Mouse (Mus musculus) gastrocnemius, adult 8-10 months (tissue): Measurements from ENCODE around the gene Vps11. TPM values are rescaled to one million over a fixed set of nuclear protein-coding genes. Genes with fewer than 3 reads are reported as not detected.
"Not testable (repeated sequence)": the region's sequence is repeated elsewhere in the genome, so short reads cannot be mapped to it uniquely, and the experiment has no call there.

Experiments
- DNase-seq, 2 experiments: peaks; one replicate each; pipeline ENCODE4 v3.0.0; 2022; ENCODE audit warnings: low spot score in 2 of 2
- microRNA-seq: library from miRNA; unstranded; fragments of <30 nt; microRNA quantifications from one replicate; pipeline ENCODE4 v1.2.0, GENCODE M21; 2022
- total RNA-seq, 4 experiments: library from RNA; stranded (reverse); gene quantifications; 2 replicates each; pipeline ENCODE4 v1.2.4; 2022

Gene Vps11
- total RNA-seq, 4 experiments from 2014 or later, result 17.6 to 19.0 (median 18.3) TPM

DNA sequence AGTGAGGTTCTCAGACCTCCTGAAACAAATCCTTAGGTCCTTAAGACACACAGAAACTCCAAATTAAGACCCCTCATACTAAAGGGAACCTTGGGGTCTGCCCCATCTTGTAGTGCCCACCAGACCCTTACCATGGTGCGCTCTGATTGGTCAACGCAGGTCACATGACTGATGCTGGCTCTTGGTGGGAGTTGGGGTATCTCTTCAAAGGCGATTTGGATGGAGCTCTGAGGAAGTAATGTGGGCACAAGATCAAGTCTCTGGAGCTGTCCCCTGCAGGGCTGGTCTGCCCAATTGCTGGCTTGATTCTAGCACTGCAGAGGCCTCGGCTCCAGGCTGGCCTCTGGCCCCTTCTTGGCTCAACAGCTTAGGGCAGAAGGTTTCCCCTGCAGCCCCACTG lies 44.0 kb downstream of the Vps11 start:
- no peak for DNase-seq

DNA sequence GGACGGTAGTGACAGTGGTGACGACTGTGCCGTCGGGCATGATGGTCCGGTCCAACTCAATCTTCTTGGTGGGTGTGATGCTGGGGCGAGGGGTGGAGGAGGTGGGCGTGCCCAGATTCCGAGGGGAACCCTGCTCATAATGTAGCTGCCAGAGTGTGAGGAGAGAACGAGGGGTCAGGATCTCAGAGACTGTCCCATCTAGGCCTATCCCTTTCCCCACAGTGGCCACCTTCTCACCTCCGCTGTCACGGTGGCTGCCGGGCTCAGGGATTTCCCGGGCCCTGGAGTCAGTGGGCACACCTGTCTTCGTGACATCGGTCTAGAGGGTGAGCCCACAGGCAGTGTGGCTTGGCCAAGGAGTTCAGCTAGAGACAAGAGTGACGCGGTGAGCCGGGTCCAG lies 46.6 kb downstream of the Vps11 start:
- no peak for DNase-seq

GRCm38 (mm10) chr9:44314257-44314547 lies 47.3 kb downstream of the Vps11 start:
- no peak for DNase-seq

GRCm38 (mm10) chr9:44313476-44314256 lies 47.8 kb downstream of the Vps11 start:
- no peak for DNase-seq

DNA sequence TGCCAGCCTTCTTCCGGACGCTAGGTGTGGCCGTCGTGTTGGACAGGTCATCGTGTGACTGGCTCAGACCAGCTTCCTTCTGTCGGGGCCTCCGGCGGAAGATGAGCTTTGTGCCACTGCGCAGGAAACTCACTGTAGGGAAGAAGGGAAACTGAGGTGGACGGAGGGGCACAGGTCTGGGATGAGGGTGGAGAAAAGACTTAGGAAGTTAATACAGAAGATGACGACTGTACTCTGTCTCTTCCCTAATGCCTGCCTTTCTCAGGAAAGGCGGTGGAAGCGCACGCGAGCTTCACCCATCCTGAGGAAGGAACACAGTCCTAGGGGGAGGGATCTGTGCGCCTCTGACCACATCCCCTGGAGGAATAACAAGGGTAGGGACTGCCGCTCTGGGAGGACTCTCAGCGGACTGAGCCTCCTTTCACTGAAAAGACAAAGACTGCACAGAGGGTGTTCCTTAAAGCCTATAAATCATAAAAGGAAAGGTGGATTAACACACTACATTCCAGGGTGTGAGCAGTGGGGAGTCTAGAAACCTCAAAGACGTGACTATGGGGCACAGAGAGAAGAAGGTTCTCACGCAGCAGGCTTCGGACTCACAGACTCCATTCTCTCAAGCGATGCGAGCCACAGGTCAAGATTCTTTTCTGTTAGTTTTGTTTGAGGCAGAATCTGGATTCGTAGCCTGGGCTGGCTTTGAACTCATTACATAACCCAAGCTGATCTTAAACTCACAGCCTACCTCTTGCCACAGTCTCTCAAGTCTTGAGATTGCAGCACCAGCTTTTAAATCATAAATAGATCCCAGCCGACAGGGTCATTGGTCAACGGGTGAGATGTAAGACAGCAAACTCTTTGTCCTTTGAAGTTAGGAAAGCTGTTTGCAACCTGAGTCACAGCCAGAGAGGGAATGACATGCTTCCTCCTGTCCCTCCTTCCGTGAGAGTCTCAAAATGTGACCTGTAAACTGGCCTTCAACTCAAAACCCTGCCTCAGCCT lies 50.0 kb downstream of the Vps11 start:
- no peak for DNase-seq

- DNase-seq, result no peak
Measured at GRCm38 (mm10) chr9:44310750-44311135, 50.7 kb downstream of the Vps11 start.

DNA sequence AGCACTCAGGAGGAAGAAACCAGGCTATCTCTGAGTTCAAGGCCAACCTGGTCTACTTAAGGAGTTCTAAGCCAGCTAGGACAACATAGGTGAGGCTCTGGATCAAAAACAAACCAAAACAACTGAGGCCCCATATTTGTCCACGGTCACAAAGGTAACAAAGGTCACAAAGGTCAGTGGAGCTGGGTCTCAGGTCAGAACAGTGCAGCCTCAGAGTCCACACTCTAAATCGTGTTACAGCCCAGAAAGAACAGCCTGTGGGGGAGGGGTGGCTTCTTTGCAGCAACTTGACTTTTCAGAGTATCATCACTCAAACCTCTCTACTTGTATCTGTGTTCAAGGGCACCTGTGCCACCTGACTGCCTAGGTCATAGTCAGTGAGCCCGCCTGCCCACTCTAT lies 51.7 kb downstream of the Vps11 start:
- no peak for DNase-seq

GRCm38 (mm10) chr9:44307248-44307647 lies 54.2 kb downstream of the Vps11 start:
- DNase-seq, result no peak

GRCm38 (mm10) chr9:44306532-44306931 lies 54.9 kb downstream of the Vps11 start:
- DNase-seq, result no peak

DNA sequence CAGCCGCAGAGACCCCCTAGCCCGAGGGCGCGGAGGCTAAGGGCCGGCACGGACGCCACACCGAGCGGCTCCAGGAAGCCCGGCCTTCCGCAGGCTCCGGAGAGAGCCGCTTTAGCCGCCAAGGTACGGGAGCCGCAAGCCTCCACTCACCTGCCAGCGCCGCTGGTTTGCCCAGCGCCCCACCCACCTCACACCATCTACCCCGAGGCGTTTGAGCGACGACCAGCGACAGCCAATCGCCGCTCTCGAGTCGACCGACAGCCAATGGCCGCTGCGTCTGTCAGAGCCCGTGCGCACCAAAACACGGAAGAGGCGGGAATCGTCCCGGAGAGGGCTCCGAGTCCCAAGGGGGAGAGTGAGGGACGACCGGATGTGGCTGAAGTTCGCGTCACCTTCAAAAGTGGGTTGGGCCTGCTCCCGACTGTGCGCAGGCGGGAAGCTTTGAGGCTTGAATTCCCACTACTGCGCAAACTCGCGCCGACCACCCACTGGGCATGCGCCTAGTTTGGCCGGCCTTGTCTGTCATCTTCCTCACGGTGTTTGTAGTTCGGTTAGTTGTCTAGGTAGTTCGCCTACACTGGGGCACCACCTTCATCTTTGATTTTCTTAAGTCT lies 55.9 kb downstream of the Vps11 start, which contains the start of gene Hinfp:
TSS of gene Hinfp (minus strand) at position 206 of the 614 bp plus-strand sequence.
- peak; percentile 95 to 98 for DNase-seq

GRCm38 (mm10) chr9:44300001-44300400 lies 61.5 kb downstream of the Vps11 start:
- DNase-seq, result not testable (repeated sequence)

Small RNAs within 50 kb of the gene (microRNA-seq; reads per million reads assigned to microRNA genes)
- gene Gm44335, result not detected
- 3.3 reads per million for gene Mir7085

Other genes starting within 250 kb of the Vps11 start
- gene Gm49380, start 248.2 kb downstream of the Vps11 start, total RNA-seq, result under 1 TPM; 0.31 to 0.60 (median 0.38) TPM
- gene Rnf26, start 248.2 kb downstream of the Vps11 start, total RNA-seq, result 1 to 10 TPM; 1.7 to 2.9 (median 2.6) TPM
- gene Mcam, start 227.2 kb downstream of the Vps11 start, total RNA-seq, result 10 to 100 TPM; 15.4 to 33.9 (median 26.2) TPM
- gene Cbl, start 127.6 kb downstream of the Vps11 start, total RNA-seq, result 10 to 100 TPM in 1 of 4 experiments, 1 to 10 TPM in 3; 5.1 to 10.2 (median 7.3) TPM
- gene Ccdc153, start 121.0 kb downstream of the Vps11 start, total RNA-seq, result not detected
- gene Pdzd3, start 110.2 kb downstream of the Vps11 start, total RNA-seq, result 1 to 10 TPM in 1 of 4 experiments, under 1 TPM in 3; 0.56 to 1.0 (median 0.95) TPM
- 10 to 100 TPM; 20.5 to 24.7 (median 22.6) TPM for gene Nlrx1, start 93.1 kb downstream of the Vps11 start, total RNA-seq
- gene Abcg4, start 73.1 kb downstream of the Vps11 start, total RNA-seq, result under 1 TPM; 0.12 to 0.70 (median 0.30) TPM
- 1 to 10 TPM; 4.5 to 9.6 (median 7.2) TPM for gene Hinfp, start 56.0 kb downstream of the Vps11 start, total RNA-seq
- 10 to 100 TPM; 10.4 to 18.9 (median 15.2) TPM for gene C2cd2l, start 41.4 kb downstream of the Vps11 start, total RNA-seq
- 10 to 100 TPM; 10.9 to 14.8 (median 13.0) TPM for gene Dpagt1, start 35.7 kb downstream of the Vps11 start, total RNA-seq
- 10 to 100 TPM in 1 of 4 experiments, 1 to 10 TPM in 3; 7.8 to 10.3 (median 8.7) TPM for gene H2afx, start 27.0 kb downstream of the Vps11 start, total RNA-seq
- 10 to 100 TPM; 24.2 to 26.1 (median 25.2) TPM for gene Hmbs, start 17.4 kb downstream of the Vps11 start, total RNA-seq
- gene Hyou1, start 17.8 kb upstream of the Vps11 start, total RNA-seq, result 10 to 100 TPM; 24.2 to 32.0 (median 25.9) TPM
- 100 to 1,000 TPM in 3 of 4 experiments, 10 to 100 TPM in 1; 96.0 to 131 (median 127) TPM for gene Slc37a4, start 35.2 kb upstream of the Vps11 start, total RNA-seq
- gene Rps25, start 45.5 kb upstream of the Vps11 start, total RNA-seq, result 100 to 1,000 TPM; 854 to 938 (median 914) TPM
- gene Trappc4, start 45.9 kb upstream of the Vps11 start, total RNA-seq, result 10 to 100 TPM; 17.5 to 23.0 (median 19.5) TPM
- 1 to 10 TPM; 1.6 to 4.5 (median 3.4) TPM for gene Ccdc84, start 56.9 kb upstream of the Vps11 start, total RNA-seq
- gene Foxr1, start 79.5 kb upstream of the Vps11 start, total RNA-seq, result not detected
- gene Upk2, start 93.3 kb upstream of the Vps11 start, total RNA-seq, result under 1 TPM in 2 of 4 experiments, not detected in 2; 0.29 to 0.54 TPM
- gene Bcl9l, start 121.2 kb upstream of the Vps11 start, total RNA-seq, result 10 to 100 TPM; 36.4 to 43.8 (median 41.7) TPM
- not detected for gene Cxcr5, start 200.2 kb upstream of the Vps11 start, total RNA-seq
- 10 to 100 TPM; 71.3 to 85.3 (median 74.4) TPM for gene Ddx6, start 243.2 kb upstream of the Vps11 start, total RNA-seq